Mouse (Mus musculus): Measurements from ENCODE around the gene Rapgef2.
A peak's percentile ranks its signal among the peaks of the same experiment; 100 is the strongest.

DNA sequence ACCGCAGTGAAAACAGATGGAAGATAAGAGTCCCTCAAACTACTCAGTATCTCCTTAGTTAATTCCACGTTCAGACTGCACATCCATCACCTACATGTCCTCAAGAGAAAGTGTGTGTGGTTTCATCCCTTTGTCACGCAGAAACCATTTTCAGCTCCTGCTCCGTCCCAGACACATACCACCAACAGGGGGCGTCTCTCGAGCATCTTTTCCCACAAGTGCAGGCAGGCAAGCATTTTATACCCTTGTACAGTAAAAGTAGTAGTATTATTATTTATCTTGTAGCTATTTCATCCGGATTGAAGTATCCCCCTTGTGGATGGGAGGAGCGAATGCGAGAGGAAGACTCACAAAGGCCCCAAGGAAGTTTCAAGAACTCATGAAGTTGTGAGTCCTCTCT lies 269.5 kb downstream of the Rapgef2 start:
- TF ChIP-seq POLR2A (IDR thresholded peaks at IDR 0.05; ENCODE audit: insufficient read depth, low read length) (no peak), CTCF (IDR thresholded peaks at IDR 0.05; ENCODE audit: low read depth, low read length) (peak; percentile 50)

Measured in ES-Bruce4 (cell line).